Mouse (Mus musculus) testis, adult 2 months (tissue): ENCODE measurements at regions not wholly inside any gene's neighbourhood (a gene's known extent, or its start where the extent isn't known, plus 50 kb on each side); places are given as distances from the start of the nearest gene placed in this dataset.

Source experiments
- CTCF ChIP-seq: fragments of 200-500 bp; IDR thresholded peaks from 2 replicates; pipeline ENCODE4 v1.5.1; 2012; ENCODE audit warnings: low read depth, mild to moderate bottlenecking, inconsistent platforms, low read length, moderate library complexity; ENCODE audit not compliant: control insufficient read depth, insufficient read depth, insufficient replicate concordance
- POLR2A ChIP-seq: fragments of 200-500 bp; IDR thresholded peaks from 2 replicates; pipeline ENCODE4 v1.6.1; 2012; ENCODE audit warnings: low read depth, mild to moderate bottlenecking, inconsistent platforms, low read length, moderate library complexity; ENCODE audit not compliant: control insufficient read depth

- TF ChIP-seq CTCF = no peak
- no peak for TF ChIP-seq POLR2A
Measured at GRCm38 (mm10) chr14:58678781-58679180, 463.9 kb downstream of the 1700129C05Rik start.
